Mouse (Mus musculus): ENCODE measurements around the gene Ubald2.
"Not testable (repeated sequence)": the region's sequence is repeated elsewhere in the genome, so short reads cannot be mapped to it uniquely, and the experiment has no call there.

The Ubald2 gene

GRCm38 (mm10) chr11:116433356-116434286 lies at the start of gene Ubald2:
Gene Ubald2 (plus strand): TSS chr11:116434094.
- peak; percentile 98 to 100 for DNase-seq

DNA sequence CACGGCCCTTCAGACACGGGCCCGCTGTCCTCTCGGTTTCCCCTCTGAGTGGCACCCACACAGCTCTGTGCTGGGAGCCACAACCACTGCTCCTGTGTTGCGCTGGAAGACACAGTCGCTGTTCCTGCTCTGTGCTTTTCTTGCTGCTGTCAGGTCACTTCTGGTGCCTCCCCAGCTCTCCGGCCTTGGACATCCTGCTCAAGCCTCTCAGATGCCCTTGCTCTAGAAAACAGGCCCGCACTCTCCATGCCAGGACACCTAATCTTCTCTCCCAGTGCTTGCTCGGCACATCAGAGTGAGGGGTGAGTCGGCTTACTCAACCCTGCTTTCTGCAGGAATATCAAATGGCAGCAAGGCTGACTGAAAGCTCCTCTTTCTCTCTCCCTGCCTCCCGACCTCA lies 49.7 kb upstream of the Ubald2 start:
- no peak for DNase-seq

GRCm38 (mm10) chr11:116385999-116386398 lies 47.9 kb upstream of the Ubald2 start:
- no peak for DNase-seq

DNA sequence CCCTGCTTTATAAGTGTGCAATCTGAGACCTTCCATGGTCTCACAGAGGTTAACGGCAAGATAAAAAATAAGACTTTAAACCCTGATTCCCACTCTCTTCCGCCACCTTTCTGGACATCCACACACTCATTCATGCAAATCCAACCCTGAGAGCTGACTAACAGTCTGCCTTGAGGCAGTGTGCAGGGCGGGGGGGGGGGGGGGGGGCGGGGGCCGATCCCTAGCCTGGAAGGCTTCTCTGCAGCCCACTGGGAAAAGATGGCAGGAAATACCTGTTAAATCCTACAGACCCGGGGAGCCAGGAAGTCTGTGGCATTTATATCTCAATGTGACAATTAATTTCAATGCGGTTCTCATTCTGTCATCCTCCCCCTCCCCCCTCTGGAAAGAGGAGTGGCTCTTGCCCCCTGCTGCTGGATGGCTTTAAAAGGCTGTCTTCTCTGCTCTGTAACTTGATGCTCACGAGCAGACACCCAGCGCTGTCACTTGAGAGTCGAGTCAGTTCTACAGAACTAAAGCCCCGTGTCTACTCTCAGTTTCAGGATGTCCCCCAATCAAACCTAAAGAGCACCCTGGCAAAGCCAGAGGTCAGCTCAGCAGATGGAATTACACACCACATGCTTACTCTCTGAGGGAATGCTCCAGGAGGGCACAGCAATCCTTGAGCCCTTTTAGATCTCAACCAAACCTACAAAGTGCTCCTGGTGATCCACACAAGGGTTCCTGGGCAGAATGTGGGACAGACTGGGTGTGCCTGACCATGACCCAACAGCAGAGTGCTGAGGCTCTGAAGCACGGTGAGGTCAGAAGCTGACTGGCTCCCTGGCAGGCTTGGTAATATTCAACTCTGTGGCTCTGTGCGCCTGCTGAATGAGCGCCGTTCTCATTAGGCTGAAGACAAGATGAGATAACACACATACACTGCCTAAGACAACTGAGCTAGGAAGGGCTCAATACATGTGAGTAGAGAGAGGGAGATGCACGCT lies 46.5 kb upstream of the Ubald2 start:
- DNase-seq, result no peak

GRCm38 (mm10) chr11:116388841-116389480 lies 44.9 kb upstream of the Ubald2 start:
- DNase-seq, result peak; percentile 45 to 62

DNA sequence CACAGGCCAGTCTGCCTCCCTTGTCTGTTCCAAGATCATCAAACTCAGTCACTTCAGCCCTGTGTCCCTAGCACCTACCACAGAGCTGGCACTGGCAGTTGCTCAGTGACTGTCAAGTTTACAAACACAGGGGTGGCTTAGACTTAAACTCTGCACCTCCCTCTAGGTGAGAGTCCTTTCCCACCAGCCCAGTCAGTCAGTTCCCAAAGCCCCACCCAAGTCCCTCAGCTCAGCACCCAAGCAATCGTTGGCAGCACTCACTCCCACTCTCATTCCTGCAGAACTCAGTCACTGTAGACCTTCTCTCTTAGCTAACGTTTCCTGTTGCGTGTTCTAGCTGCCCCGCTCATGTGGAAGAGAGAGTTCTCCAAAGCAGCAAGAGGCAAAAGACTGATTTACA lies 39.1 kb upstream of the Ubald2 start:
- DNase-seq, result no peak

DNA sequence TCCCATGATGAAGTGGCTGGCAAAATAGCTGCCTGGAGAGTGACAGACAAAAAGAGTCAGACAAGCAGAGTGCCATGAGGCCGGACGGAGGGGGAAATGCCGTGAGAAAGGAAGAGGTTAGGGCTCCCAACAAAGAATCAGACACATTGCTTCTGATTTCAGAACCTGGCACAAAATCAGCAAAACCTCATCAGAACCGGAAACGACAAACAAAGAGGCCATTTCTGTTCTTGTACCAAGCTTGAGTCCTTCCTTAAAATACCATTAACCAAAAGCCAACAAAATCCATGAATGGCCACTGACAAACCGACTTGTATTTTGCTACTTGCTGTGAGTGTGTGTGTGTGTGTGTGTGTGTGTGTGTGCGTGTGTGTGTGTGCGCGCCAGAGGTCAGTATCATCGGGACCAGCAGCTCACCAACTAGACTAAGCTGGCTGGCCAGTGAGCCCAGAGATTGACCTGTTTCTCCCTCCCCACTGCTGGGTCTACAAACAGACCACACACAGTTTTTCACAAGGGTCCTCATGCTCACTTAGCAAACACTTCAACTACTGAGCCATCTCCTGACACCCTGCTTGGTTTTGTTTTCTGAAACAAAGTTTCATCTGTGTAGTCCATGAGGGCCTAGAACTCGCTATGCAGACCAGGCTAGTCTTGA lies 37.5 kb upstream of the Ubald2 start:
- DNase-seq, result no peak

DNA sequence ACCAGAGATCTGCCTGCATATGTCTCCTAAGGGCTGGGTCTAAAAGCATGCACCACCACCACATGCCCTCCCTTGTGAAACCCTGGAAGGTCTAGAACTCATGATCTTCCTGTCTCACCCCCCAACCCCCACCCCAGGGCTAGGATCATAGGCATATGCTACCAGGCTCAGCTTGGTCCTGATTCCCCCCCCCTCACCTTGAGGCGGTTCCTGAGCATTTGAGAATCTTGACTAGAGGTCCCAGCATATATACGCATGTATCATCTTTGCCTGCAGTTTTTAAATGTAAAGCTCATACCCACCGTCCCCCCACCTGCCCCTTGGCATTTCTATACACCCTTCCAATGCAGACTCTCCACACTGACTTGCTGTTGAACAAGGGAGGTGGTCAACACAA lies 37.0 kb upstream of the Ubald2 start:
- DNase-seq, result no peak

- DNase-seq, result no peak
Observed at GRCm38 (mm10) chr11:116397517-116398347, 36.2 kb upstream of the Ubald2 start.

DNA sequence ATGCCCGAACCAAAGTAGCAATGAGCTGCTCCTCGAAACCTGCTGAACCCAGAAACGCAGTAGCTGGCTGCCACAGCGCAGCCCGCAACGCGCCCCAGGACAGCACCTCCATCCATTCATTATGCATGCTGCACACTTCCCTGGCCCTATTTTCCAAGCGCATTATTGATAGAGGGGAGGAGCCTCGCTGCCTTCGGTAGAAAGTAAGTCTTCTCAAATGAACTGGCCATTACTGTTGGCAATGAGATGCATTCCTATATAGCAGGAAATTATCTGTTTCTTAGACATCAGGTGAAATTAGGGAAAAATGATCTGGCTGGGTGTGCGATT lies 35.6 kb upstream of the Ubald2 start:
- DNase-seq, result no peak

DNA sequence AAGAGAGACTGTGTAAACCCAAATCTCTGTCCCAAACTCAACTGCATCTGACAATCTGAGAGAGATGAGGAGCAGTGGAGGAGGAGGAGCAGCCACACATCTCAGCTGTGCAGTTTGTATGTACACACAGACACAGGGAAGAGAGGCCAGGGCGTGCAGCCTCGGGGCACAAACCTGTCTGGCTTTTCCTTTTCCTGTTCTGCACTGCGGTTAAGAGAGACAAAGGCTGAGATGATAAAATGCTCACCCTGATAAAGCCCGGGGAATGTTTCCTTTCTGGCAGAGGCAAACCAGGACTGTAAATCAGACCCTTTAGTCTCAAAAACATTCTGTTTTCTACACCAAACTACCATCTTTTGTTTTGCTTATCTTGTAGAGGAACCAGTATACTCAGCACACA lies 33.3 kb upstream of the Ubald2 start:
- no peak for DNase-seq

DNA sequence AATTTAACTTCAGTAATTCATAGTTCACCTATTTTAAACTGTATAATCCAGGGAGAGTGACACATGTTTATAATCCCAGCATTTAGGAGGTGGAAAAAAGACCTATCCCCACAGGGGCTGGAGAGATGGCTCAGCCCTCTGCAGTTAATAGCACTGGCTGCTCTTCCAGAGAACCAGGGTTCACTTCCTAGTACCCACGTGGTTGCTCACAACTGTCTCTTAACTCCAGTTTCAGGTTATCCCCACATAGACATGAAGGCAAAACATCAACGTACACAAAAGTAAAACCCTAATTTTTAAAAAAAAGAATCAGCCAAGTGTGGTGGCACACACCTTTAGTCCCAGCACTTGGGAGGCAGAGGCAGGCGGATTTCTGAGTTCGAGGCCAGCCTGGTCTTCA lies 28.3 kb upstream of the Ubald2 start:
- DNase-seq, result no peak

DNA sequence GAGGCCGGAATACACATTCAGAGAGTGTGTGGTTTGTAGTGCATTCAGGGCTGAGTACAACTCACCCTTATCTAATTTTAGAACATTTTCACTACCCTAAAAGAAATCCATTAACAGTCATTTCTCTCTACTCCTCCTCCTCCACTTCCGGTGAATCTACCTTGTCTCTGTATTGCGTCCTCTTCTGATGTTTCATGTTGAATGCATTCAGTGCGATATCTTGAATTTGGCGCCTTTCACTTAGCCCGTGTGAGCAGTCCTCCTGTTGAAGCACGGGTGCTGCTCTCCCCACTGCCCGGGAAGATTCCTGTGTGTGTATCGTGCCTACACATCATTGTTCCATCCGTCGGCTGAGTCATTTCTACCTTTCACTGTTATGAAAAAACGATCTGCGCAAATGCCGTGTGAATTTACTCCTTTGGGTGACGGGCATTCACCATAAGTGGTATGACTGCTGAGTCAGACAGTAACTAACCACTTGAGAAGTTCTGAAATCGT lies 27.6 kb upstream of the Ubald2 start:
- no peak for DNase-seq

- no peak for DNase-seq
Observed at GRCm38 (mm10) chr11:116409008-116409407, 24.9 kb upstream of the Ubald2 start.

- DNase-seq, result not testable (repeated sequence)
Observed at GRCm38 (mm10) chr11:116410415-116410814, 23.5 kb upstream of the Ubald2 start.

GRCm38 (mm10) chr11:116411582-116411981 lies 22.3 kb upstream of the Ubald2 start:
- DNase-seq, result no peak

- DNase-seq, result peak; percentile 24 to 48
Observed at GRCm38 (mm10) chr11:116412028-116412827, 21.7 kb upstream of the Ubald2 start.

GRCm38 (mm10) chr11:116412904-116413630 lies 20.8 kb upstream of the Ubald2 start, which contains the start of gene Rnf157:
Gene Rnf157 (minus strand): TSS chr11:116413032.
- DNase-seq, result peak; percentile 86 to 88

- no peak for DNase-seq
Observed at GRCm38 (mm10) chr11:116413631-116414022, 20.3 kb upstream of the Ubald2 start.

Measured in thymus, postnatal 36 days (tissue).